Mouse (Mus musculus) ES-E14 (cell line): ENCODE data around the gene Dpm2. TPM values are rescaled to one million over a fixed set of nuclear protein-coding genes. Genes with fewer than 3 reads are reported as not detected.

ENCODE experiments used
- DNase-seq: peaks from one replicate; pipeline ENCODE4 v3.0.0-alpha.2; 2013; ENCODE audit warnings: low read depth, low spot score
- H3K27ac ChIP-seq: 2 replicates; pipeline ENCODE4 v1.5.1; 2012; ENCODE audit warnings: low read depth, mild to moderate bottlenecking, low read length, moderate library complexity, mixed read lengths; ENCODE audit not compliant: poor library complexity, insufficient read depth, severe bottlenecking
- H3K36me3 ChIP-seq: 2 replicates; pipeline ENCODE4 v1.6.1; 2012; ENCODE audit warnings: mild to moderate bottlenecking, low read length, moderate library complexity, mixed read lengths; ENCODE audit not compliant: control insufficient read depth, poor library complexity, insufficient read depth, severe bottlenecking
- H3K4me1 ChIP-seq, 2 experiments: fragments of 150-350 bp in 1 of 2; sonication (generic) in 1 of 2; 2 replicates each; pipeline ENCODE4 v1.6.1; 2012; ENCODE audit warnings: low read length in 2 of 2, mild to moderate bottlenecking in 1 of 2, mixed read lengths in 1 of 2; ENCODE audit not compliant: control insufficient read depth in 2 of 2, insufficient read depth in 2 of 2, poor library complexity in 1 of 2
- H3K4me3 ChIP-seq, 2 experiments: fragments of 150-350 bp in 1 of 2; sonication (generic) in 1 of 2; 2 replicates each; pipeline ENCODE4 v1.5.1; 2012; ENCODE audit warnings: low read length in 2 of 2, low read depth in 1 of 2, mild to moderate bottlenecking in 1 of 2, mixed read lengths in 1 of 2; ENCODE audit not compliant: insufficient read depth in 1 of 2, poor library complexity in 1 of 2, severe bottlenecking in 1 of 2
- H3K9ac ChIP-seq: 2 replicates; pipeline ENCODE4 v1.6.1; 2012; ENCODE audit warnings: low read depth, mild to moderate bottlenecking, low read length, mixed read lengths; ENCODE audit not compliant: poor library complexity, insufficient read depth, severe bottlenecking
- H3K9me3 ChIP-seq: fragments of 150-350 bp; sonication (generic); 2 replicates; pipeline ENCODE4 v1.6.1; 2012; ENCODE audit warnings: low read depth, mild to moderate bottlenecking, low read length; ENCODE audit not compliant: control insufficient read depth, insufficient read depth
- CHD2 ChIP-seq: IDR thresholded peaks from 2 replicates; pipeline ENCODE4 v1.6.1; 2014; ENCODE audit warnings: mild to moderate bottlenecking, low read depth, low read length, inconsistent platforms
- HCFC1 ChIP-seq: IDR thresholded peaks from 2 replicates; pipeline ENCODE4 v1.6.1; 2012; ENCODE audit warnings: low read length, inconsistent platforms, borderline replicate concordance; ENCODE audit not compliant: insufficient read depth
- MAFK ChIP-seq: IDR thresholded peaks from 2 replicates; pipeline ENCODE4 v1.6.1; 2014; ENCODE audit warnings: mild to moderate bottlenecking, low read depth, low read length, inconsistent platforms; ENCODE audit not compliant: insufficient read depth
- ZC3H11A ChIP-seq: IDR thresholded peaks from 2 replicates; pipeline ENCODE4 v1.6.1; 2012; ENCODE audit warnings: low read depth, mild to moderate bottlenecking, inconsistent platforms, low read length, borderline replicate concordance
- ZNF384 ChIP-seq: IDR thresholded peaks from 2 replicates; pipeline ENCODE4 v1.6.1; 2012; ENCODE audit warnings: low read depth, low read length, inconsistent platforms
- in situ Hi-C, 2 experiments: fragments of 600-800 bp; cut with MboI; formaldehyde crosslinking; loops; one replicate each; pipeline ENCODE4 v1.15.1; 2025; ENCODE audit warnings: low sequenced_read_pairs in 2 of 2, inconsistent platforms in 1 of 2; ENCODE audit not compliant: unreplicated experiment in 2 of 2
- total RNA-seq: library from RNA; depleted of rRNA; stranded (reverse); fragments of 300-350 nt; gene quantifications from 2 replicates; pipeline ENCODE4 v1.2.3, GENCODE M21; 2012

The Dpm2 gene
- total RNA-seq, 1 experiment: 44.1 TPM

GRCm38 (mm10) chr2:32528326-32528725, 42.3 kb upstream of the Dpm2 start:
- in situ Hi-C loops: no loop called here
- H3K9me3 ChIP-seq: no peaks in the 10 kb centered on the region

DNA sequence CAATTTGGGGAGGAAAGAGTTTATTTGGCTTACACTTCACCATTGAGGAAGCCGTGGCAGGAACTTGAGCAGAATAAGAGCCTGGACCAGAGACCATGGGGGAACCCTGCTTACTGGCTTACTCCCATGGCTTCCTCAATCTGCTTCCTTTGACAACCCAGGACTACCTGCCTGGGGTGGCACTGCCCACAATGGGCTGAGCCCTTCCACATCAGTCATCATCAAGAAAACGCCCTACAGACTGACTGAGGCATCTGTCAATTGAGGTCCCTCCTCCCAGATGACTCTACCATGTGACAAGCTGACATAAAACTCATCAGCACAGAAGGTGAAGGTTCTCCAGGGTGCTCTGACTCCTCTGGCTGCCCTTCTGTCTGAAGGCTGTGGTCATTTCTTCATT, 40.2 kb upstream of the Dpm2 start:
- no peak overlapping the region for H3K27ac ChIP-seq
- in situ Hi-C loops: no loop called here
- no peaks in the 10 kb centered on the region for H3K9me3 ChIP-seq
- no peak overlapping the region for H3K4me3 ChIP-seq
- H3K4me1 ChIP-seq: no peaks in the 10 kb centered on the region
- no peak overlapping the region for H3K9ac ChIP-seq
- H3K36me3 ChIP-seq: no peaks in the 10 kb centered on the region
- no peak for DNase-seq
- no peak for TF ChIP-seq ZC3H11A
- no peak for TF ChIP-seq CHD2
- no peak for TF ChIP-seq MAFK
- no peak for TF ChIP-seq HCFC1
- TF ChIP-seq ZNF384: no peak

More at GRCm38 (mm10) chr2:32528326-32528725, 42.3 kb upstream of the Dpm2 start:
- H3K4me3 ChIP-seq: no peak overlapping the region
- no peak for TF ChIP-seq CHD2
- TF ChIP-seq ZC3H11A: no peak
- no peak for TF ChIP-seq MAFK
- no peak for TF ChIP-seq ZNF384
- TF ChIP-seq HCFC1: no peak
- no peak overlapping the region for H3K9ac ChIP-seq
- 0 out of 4 replicates have a peak, but pooled peaks cover 2 to 3% of the 10 kb centered on the region in 2 experiments for H3K4me1 ChIP-seq
- DNase-seq: no peak
- H3K36me3 ChIP-seq: no peaks in the 10 kb centered on the region
- no peak overlapping the region for H3K27ac ChIP-seq

DNA sequence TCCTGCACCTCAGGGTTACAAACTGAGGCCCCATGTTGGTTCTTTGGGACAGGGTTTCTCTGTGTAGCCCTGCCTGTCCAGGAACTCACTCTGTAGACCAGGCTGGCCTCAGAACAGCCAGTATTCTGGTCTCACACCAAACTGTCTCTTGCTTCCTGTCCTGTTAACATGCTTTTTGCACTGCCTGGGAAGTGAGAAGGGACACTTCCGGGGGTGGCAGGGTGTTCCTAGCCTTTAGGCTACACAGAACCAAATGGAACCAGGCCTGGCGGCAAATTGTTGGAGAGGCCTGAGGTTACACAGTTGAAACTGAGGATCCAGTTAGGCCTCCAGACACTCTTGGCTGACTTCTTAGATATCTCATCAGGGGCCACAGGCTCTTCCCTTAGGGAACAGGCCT, 37.5 kb upstream of the Dpm2 start:
- DNase-seq: no peak
- no peaks in the 10 kb centered on the region for H3K36me3 ChIP-seq
- in situ Hi-C loops: no loop called here
- TF ChIP-seq ZC3H11A: no peak
- no peak for TF ChIP-seq HCFC1
- TF ChIP-seq ZNF384: no peak
- no peak for TF ChIP-seq CHD2
- no peak overlapping the region for H3K4me3 ChIP-seq
- no peaks in the 10 kb centered on the region for H3K9me3 ChIP-seq
- no peak overlapping the region for H3K9ac ChIP-seq
- no peak overlapping the region for H3K27ac ChIP-seq
- H3K4me1 ChIP-seq: peaks cover 3 to 12% of the 10 kb centered on the region in 2 experiments; a peak in 2 of 4 replicates

DNA sequence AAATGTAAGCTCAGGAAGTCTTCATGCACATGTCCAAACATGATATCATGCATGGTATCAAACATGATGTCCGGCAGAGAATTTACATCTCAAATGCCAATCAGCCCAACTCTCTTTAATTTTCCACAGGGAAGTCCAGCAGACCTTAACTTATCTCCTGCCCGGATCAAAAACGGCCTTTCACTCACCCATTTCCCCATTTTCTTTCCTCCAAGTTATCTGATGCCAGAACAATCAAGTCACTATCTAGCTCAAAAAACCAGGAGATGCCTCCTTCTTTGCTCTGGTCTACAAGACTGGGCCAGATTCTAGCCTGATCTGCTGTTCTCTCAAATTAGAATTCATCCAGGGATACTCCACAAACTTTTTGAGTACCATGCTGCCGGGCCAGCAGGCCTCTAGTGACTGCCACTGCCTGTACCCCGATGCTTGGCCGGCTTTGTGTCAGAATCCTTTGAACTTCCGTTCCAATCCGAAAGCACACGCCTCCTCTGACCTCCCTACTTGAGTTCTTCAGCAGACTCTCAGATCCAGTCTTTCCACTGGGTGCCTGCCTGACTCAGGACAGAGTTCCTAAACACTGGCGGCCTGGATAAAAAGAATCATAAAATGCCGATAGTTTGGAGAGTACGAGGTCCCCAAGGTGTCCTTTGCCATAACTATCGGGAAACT, 36.5 kb upstream of the Dpm2 start:
- peak overlapping the region; percentile 74; the same call in 1 of the 2 replicates for H3K9ac ChIP-seq
- H3K36me3 ChIP-seq: no peaks in the 10 kb centered on the region; the same call in 1 of the 2 replicates
- no peaks in the 10 kb centered on the region for H3K9me3 ChIP-seq
- TF ChIP-seq HCFC1: no peak
- TF ChIP-seq ZNF384: no peak
- no peak for TF ChIP-seq MAFK
- no peak for TF ChIP-seq ZC3H11A
- TF ChIP-seq CHD2: no peak
- H3K4me1 ChIP-seq: peaks cover 5 to 21% of the 10 kb centered on the region in 2 experiments; a peak in 2 of 4 replicates
- H3K27ac ChIP-seq: peak overlapping the region; percentile 74; the same call in 1 of the 2 replicates
- in situ Hi-C loops: no loop called here
- peak overlapping the region; percentile 71 for H3K4me3 ChIP-seq
- DNase-seq: no peak
